Mouse (Mus musculus) forebrain, postnatal 0 days (tissue): Measurements from ENCODE around the gene Mlph. TPM values are rescaled to one million over a fixed set of nuclear protein-coding genes. Genes with fewer than 3 reads are reported as not detected.

Experiments
- ATAC-seq: fragments of 200-750 bp; cut with Nextera tagmentation; 2 replicates; pipeline ENCODE4 v1.8.0; 2017; ENCODE audit warnings: mild to moderate bottlenecking, moderate library complexity
- DNase-seq: peaks from one replicate; pipeline ENCODE4 v3.0.0-alpha.2; 2015
- H3K27ac ChIP-seq: fragments of 300-500 bp; sonication (generic); 2 replicates; pipeline ENCODE4 v1.5.1; 2014; ENCODE audit warnings: low read depth, mild to moderate bottlenecking, antibody characterized with exemption, low read length, moderate library complexity, mixed read lengths
- H3K27me3 ChIP-seq: fragments of 300-500 bp; sonication (generic); 2 replicates; pipeline ENCODE4 v1.6.1; 2014; ENCODE audit warnings: mild to moderate bottlenecking, low read length, mixed read lengths; ENCODE audit not compliant: insufficient read depth
- H3K36me3 ChIP-seq: fragments of 300-500 bp; sonication (generic); 2 replicates; pipeline ENCODE4 v1.6.1; 2014; ENCODE audit warnings: mild to moderate bottlenecking, moderate library complexity; ENCODE audit not compliant: insufficient read depth
- H3K4me1 ChIP-seq: fragments of 300-500 bp; sonication (generic); 2 replicates; pipeline ENCODE4 v1.6.1; 2014; ENCODE audit warnings: antibody characterized with exemption; ENCODE audit not compliant: insufficient read depth
- H3K4me2 ChIP-seq: fragments of 300-500 bp; sonication (generic); 2 replicates; pipeline ENCODE4 v1.6.1; 2014; ENCODE audit warnings: low read depth, mild to moderate bottlenecking, moderate library complexity
- H3K4me3 ChIP-seq: fragments of 300-500 bp; sonication (generic); 2 replicates; pipeline ENCODE4 v1.5.1; 2014; ENCODE audit warnings: low read depth, low read length, mixed read lengths
- H3K9ac ChIP-seq: fragments of 300-500 bp; sonication (generic); 2 replicates; pipeline ENCODE4 v1.6.1; 2014; ENCODE audit warnings: mild to moderate bottlenecking
- H3K9me3 ChIP-seq: fragments of 300-500 bp; sonication (generic); 2 replicates; pipeline ENCODE4 v1.6.1; 2016; ENCODE audit warnings: low read length
- CTCF ChIP-seq: sonication (generic); IDR thresholded peaks from 2 replicates; pipeline ENCODE4 v1.5.1; 2016; ENCODE audit warnings: antibody characterized with exemption, control low read depth, low read depth
- WGBS: fragments of 180-500 bp; shearing (Covaris S2); extraction: QIAGEN DNeasy Blood & Tissue Kit; methylation state at CpG from one replicate; pipeline ENCODE4 v1.1.7; 2014; 5-methylcytosine and 5-hydroxymethylcytosine counted together
- polyA plus RNA-seq: library from polyadenylated mRNA; unstranded; fragments of >200 nt; fragmentation: Nextera tagmentation; extraction: Ambion mirVana; gene quantifications from 2 replicates; pipeline ENCODE4 v1.2.1, GENCODE M21; 2015
- total RNA-seq: library from RNA; depleted of rRNA; stranded (reverse); fragments of >200 nt; gene quantifications from 2 replicates; pipeline ENCODE4 v1.2.3, GENCODE M21; 2014; rRNA removed

Mlph gene
- total RNA-seq (0.14 and 0.38 TPM in 2 replicates), polyA plus RNA-seq (0.19 and 0.33 TPM in 2 replicates)

DNA sequence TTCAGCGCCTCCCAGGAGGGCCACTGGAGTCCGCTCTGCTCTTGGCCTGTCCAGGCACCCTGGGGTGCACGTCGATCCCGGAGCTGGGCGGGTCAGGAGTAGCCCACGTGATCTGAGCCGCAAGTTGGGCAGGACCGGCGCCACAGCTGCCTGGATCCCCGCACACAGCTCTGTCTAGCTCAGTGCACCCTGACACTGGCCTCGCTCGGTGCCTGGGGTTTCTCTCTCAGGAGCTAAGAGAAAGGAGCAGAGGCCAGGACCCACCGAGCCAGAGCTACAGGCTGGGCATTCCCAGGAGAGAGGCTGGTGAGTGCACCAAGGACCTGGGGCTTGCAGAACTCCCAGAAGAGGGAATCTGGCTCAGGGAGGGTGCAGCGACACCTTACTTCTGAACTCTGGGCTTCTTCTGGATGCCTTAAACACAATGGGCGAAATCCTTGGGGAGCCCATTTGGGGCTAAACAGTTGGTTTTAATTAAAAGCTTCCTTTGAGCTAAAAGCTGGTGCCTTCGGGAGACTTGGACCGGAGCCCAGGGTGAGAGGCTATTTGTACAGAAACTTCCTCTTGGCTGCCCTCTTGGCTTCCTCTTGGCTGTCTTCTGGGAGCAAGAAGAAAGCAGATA lies at the start of gene Mlph:
Mlph (plus strand) TSS at position 138 of the 622 bp plus-strand sequence.
- H3K9ac ChIP-seq, result no peak within 1 kb of the TSS
- H3K9me3 ChIP-seq, result no peaks in the 10 kb centered on the region
- no peak within 1 kb of the TSS for H3K27ac ChIP-seq
- no peaks in the 10 kb centered on the region; the same call in 1 of the 2 replicates for H3K27me3 ChIP-seq
- ATAC-seq, result peak; percentile 16; the same call in 1 of the 2 replicates
- WGBS, result 4% methylated on average over 18 of the region's 18 CpGs
- TF ChIP-seq CTCF, result no peak
- no peak within 1 kb of the TSS for H3K4me3 ChIP-seq
- no peaks in the 10 kb centered on the region for H3K36me3 ChIP-seq
- H3K4me2 ChIP-seq, result peak within 1 kb of the TSS; percentile 28
- DNase-seq, result no peak
- no peaks in the 10 kb centered on the region for H3K4me1 ChIP-seq

DNA sequence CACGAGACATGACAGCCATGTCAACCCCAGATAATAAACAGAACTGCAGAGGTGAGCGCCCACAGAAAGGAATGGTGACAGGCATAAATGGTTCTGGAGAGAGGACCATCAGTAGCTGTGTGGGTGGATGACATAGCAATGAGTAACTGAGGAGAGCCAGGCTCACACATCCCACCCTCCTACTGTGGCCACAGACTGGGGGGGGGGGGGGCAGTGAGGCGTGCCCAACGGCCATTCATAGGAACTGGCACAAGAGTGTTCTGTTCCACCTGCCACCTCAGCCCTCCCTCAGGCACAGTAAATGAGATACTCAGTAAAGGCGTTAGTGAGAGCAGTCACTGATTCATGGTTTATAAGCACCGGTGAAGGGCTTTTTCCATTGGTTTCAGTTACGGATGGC lies 48.2 kb upstream of the Mlph start:
- TF ChIP-seq CTCF, result no peak
- no peak for ATAC-seq
- H3K9me3 ChIP-seq, result no peaks in the 10 kb centered on the region
- H3K9ac ChIP-seq, result no peak overlapping the region
- H3K27ac ChIP-seq, result no peak overlapping the region
- WGBS, result 86% methylated on average over 7 of the region's 7 CpGs
- H3K4me2 ChIP-seq, result no peak overlapping the region
- no peak overlapping the region for H3K4me3 ChIP-seq
- no peak for DNase-seq
- H3K4me1 ChIP-seq, result no peaks in the 10 kb centered on the region
- no peaks in the 10 kb centered on the region for H3K27me3 ChIP-seq
- no peaks in the 10 kb centered on the region for H3K36me3 ChIP-seq

DNA sequence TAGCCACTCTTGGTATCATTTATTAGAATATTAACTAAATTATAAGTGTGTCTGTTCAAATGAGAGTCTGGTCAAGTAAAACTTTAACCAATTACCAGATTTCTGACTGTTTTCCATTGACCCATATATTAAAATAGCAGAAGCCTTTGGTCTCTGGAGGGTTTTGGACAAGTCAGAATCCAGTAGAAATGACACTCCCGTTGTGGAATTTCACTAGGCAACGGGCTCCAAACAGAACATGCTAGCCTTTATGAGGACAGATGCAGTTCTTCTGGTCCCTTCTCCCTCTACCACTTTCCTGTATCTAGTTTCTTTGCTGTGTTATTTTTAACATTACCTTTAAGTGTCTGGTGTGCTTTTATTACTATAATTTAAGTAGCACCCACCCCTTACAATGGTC lies 44.3 kb upstream of the Mlph start:
- TF ChIP-seq CTCF, result no peak
- no peak for DNase-seq
- WGBS, result 86% methylated on average over 2 of the region's 2 CpGs
- Histone ChIP-seq H3K4me2 (no peak overlapping the region), H3K36me3 (no peaks in the 10 kb centered on the region), H3K9me3 (no peaks in the 10 kb centered on the region), H3K9ac (no peak overlapping the region), H3K27me3 (no peaks in the 10 kb centered on the region), H3K27ac (no peak overlapping the region), H3K4me3 (no peak overlapping the region), H3K4me1 (no peaks in the 10 kb centered on the region)
- ATAC-seq, result no peak

DNA sequence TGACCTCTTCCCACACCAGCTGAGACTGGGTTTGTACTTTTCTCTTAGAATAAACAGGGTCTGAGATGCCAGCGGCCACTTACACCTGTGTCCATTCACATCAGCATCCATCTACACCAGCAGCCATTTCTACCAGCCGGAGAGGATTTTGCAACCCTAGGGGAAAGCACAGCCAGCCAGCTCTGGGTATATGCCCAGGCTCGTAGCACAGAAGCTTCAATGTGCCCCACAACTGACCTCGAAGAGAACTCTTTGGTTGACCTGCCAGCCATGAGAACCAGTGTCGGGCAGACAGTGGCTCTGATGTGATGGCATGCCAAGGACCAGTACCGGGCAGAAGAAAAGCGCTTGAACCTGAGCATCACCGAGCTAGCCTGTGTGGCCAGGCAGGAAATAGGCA lies 39.5 kb upstream of the Mlph start:
- Histone ChIP-seq H3K27me3 (no peaks in the 10 kb centered on the region), H3K4me3 (no peak overlapping the region), H3K4me2 (no peak overlapping the region), H3K36me3 (no peaks in the 10 kb centered on the region), H3K4me1 (no peaks in the 10 kb centered on the region), H3K9me3 (no peaks in the 10 kb centered on the region), H3K9ac (no peak overlapping the region), H3K27ac (no peak overlapping the region)
- ATAC-seq (no peak), DNase-seq (no peak)
- WGBS, result 85% methylated on average over 8 of the region's 8 CpGs
- no peak for TF ChIP-seq CTCF

DNA sequence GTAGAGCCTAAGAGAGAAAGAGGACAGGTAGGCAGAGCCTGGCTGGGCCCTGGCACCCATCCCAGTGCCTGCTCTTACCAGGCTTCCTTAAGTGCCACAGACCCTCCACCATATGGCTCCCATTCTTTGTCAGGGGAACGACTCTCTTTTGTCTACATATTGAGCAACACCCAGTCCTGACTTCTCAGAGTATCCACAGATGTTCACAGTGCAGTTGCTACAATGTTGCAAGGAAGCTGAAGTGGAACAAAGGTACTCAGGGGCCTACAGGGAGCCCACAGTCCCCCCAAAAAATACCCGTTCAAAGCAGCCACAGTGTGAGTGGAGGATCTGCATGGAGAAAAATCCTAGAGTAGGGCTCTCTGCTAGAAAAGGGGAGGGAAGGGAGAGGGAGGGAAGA lies 38.9 kb upstream of the Mlph start:
- 39% methylated on average over 2 of the region's 2 CpGs for WGBS
- H3K4me1 ChIP-seq, result no peaks in the 10 kb centered on the region
- DNase-seq (no peak), ATAC-seq (no peak)
- H3K27me3 ChIP-seq, result no peaks in the 10 kb centered on the region
- H3K4me2 ChIP-seq, result no peak overlapping the region
- H3K36me3 ChIP-seq, result no peaks in the 10 kb centered on the region
- H3K9me3 ChIP-seq, result no peaks in the 10 kb centered on the region
- TF ChIP-seq CTCF, result no peak
- no peak overlapping the region for H3K4me3 ChIP-seq
- no peak overlapping the region for H3K27ac ChIP-seq
- no peak overlapping the region for H3K9ac ChIP-seq

DNA sequence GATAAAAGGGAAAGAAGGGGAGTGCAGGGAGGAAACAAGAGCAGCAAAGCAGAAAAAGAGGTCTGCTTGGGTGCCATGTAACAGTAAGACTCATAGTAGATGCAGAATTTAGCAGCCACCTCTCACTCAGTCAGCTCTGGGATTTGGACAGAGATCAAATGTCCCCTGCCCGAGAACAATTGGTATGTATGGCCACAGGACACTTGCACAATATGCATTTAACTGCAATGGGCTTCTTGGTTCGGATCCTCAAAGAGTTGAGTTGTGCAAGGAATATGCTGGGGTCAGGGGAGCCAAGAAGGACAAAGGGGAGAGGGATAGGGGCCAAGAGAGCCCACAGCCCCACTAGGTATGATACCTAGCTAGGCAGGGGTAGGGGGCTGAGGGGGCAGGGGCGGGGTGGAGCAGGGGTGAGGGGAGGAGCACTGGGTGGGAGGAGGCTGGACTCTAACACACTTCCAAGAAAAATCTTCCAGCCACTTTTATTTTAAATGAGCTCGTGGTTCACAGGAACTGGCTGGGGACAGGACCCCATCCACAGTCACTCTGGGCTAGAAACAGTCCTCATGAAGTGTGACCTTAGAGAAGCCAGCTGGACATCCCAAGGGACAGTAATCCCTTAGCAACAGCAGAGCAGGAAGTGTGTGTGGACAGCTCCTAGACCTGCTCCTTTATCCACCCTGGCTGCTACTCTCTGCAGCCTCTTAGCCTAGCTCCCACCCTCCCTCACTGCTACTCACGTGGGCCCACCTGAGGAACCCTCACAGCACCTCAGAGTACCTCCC lies 38.2 kb upstream of the Mlph start:
- Histone ChIP-seq H3K27me3 (no peaks in the 10 kb centered on the region), H3K9ac (no peak overlapping the region), H3K4me3 (no peak overlapping the region), H3K4me1 (no peaks in the 10 kb centered on the region), H3K4me2 (no peak overlapping the region), H3K27ac (no peak overlapping the region), H3K36me3 (no peaks in the 10 kb centered on the region), H3K9me3 (no peaks in the 10 kb centered on the region)
- 68% methylated on average over 5 of the region's 5 CpGs for WGBS
- DNase-seq (no peak), ATAC-seq (no peak)
- TF ChIP-seq CTCF, result no peak

DNA sequence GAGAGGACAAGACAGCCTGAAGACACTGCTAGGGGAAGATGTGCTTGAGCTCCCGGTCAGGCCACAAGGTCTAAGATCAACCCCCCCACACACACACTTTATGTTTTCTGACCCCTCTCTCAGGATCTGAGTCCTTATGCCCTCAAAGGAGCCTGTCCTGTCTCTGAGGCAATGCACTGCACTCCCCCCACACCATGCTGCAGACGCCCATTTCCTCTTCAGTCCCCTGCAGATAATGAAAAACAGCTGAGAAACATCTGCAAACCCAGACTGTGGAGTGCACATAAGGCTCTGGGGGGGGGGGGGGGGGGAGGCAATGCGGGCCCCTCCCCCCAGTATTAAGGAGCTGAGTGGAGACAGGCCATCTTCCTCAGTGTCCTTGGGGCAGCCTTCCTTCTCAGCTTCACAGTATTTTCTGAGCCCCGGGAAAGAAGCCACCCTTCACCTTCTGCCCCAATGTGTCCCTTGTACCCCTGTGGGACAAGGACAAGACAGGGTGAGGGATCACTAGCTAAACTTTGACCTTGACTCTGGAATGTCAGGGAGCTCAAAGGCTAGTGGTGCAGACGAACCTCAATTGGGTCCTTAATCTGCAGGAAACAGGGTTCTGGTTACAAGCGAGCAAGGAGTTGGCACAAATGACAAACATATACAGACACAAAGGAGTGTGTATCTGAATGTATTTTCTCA lies 29.0 kb upstream of the Mlph start:
- no peak overlapping the region for H3K4me3 ChIP-seq
- DNase-seq (no peak), ATAC-seq (no peak)
- no peaks in the 10 kb centered on the region for H3K9me3 ChIP-seq
- H3K27ac ChIP-seq, result no peak overlapping the region
- no peak overlapping the region for H3K9ac ChIP-seq
- no peak for TF ChIP-seq CTCF
- H3K4me1 ChIP-seq, result no peaks in the 10 kb centered on the region
- no peaks in the 10 kb centered on the region for H3K27me3 ChIP-seq
- H3K4me2 ChIP-seq, result no peak overlapping the region
- 75% methylated on average over 5 of the region's 6 CpGs for WGBS
- H3K36me3 ChIP-seq, result no peaks in the 10 kb centered on the region
